In genomic region chr2:36103069-36103554, GRCm38 (mm10) we compare ENCODE assay signal across 8 mouse cellular contexts. TPM values are rescaled to one million over a fixed set of nuclear protein-coding genes. Genes with fewer than 3 reads are reported as not detected.
DNase-seq lines count a peak whose midpoint lies in the region; ATAC-seq and TF ChIP-seq lines count a peak whose summit lies in the region.

No protein-coding gene starts in this region.

- ATAC-seq in heart, embryonic 13.5 days (ENCODE audit: extremely low read depth, insufficient number of reproducible peaks, low FRiP score, low TSS enrichment) = no peak
- no peak; the same call in 1 of the 2 replicates for ATAC-seq in heart, postnatal 0 days (ENCODE audit: insufficient read depth, low read depth)
- no peak for ATAC-seq in midbrain, embryonic 11.5 days (ENCODE audit: low FRiP score)

- DNase-seq in heart, adult 18-20 months = no peak
- DNase-seq in heart, postnatal 0 days (ENCODE audit: low spot score) = no peak
- DNase-seq in midbrain, embryonic 11.5 days (ENCODE audit: low spot score, missing footprints) = no peak
- DNase-seq in ovary, adult 18-20 months (ENCODE audit: low spot score) = no peak
- no peak for DNase-seq in spleen, postnatal 14 days (ENCODE audit: low spot score in 2 of 2)
- DNase-seq in thymus, postnatal 25 days = no peak

- H3K4me3 ChIP-seq in heart, embryonic 13.5 days = peak overlapping the region; percentile 57
- peak overlapping the region; percentile 61 for H3K4me3 ChIP-seq in brown adipose tissue, adult 24 weeks (ENCODE audit: insufficient read depth, low read depth, low read length)
- H3K4me3 ChIP-seq in heart, postnatal 0 days (ENCODE audit: low read depth, low read length) = peak overlapping the region; percentile 51
- H3K4me3 ChIP-seq in midbrain, embryonic 11.5 days (ENCODE audit: low read depth, low read length) = 0 out of 2 replicates have a peak overlapping the region, but pooled peaks have one; percentile 0

- no peaks in the 10 kb centered on the region for H3K9me3 ChIP-seq in heart, embryonic 13.5 days
- no peaks in the 10 kb centered on the region for H3K9me3 ChIP-seq in heart, postnatal 0 days (replicated peaks; ENCODE audit: control insufficient read depth, low read length)
- H3K9me3 ChIP-seq in midbrain, embryonic 11.5 days (ENCODE audit: control insufficient read depth, low read length) = no peaks in the 10 kb centered on the region

- H3K36me3 ChIP-seq in heart, embryonic 13.5 days = no peaks in the 10 kb centered on the region
- H3K36me3 ChIP-seq in heart, postnatal 0 days (replicated peaks; ENCODE audit: control insufficient read depth, insufficient read depth, low read length) = no peaks in the 10 kb centered on the region
- H3K36me3 ChIP-seq in midbrain, embryonic 11.5 days (ENCODE audit: control insufficient read depth, insufficient read depth, low read length) = no peaks in the 10 kb centered on the region

- WGBS in heart, embryonic 13.5 days = 2% methylated on average over 21 of the region's 21 CpGs
- WGBS in heart, postnatal 0 days = 5% methylated on average over 21 of the region's 21 CpGs
- WGBS in midbrain, embryonic 11.5 days = 2% methylated on average over 21 of the region's 21 CpGs

- H3K4me2 ChIP-seq in heart, embryonic 13.5 days = peak overlapping the region; percentile 91
- H3K4me2 ChIP-seq in heart, postnatal 0 days (ENCODE audit: low read depth, low read length) = peak overlapping the region; percentile 81
- H3K4me2 ChIP-seq in midbrain, embryonic 11.5 days = no peak overlapping the region

- peaks cover 100% of the 10 kb centered on the region for H3K27me3 ChIP-seq in heart, embryonic 13.5 days (replicated peaks)
- H3K27me3 ChIP-seq in heart, postnatal 0 days (ENCODE audit: control insufficient read depth, insufficient read depth, low read length) = peaks cover 96% of the 10 kb centered on the region
- H3K27me3 ChIP-seq in midbrain, embryonic 11.5 days (ENCODE audit: control insufficient read depth, insufficient read depth, low read length) = peaks cover 97% of the 10 kb centered on the region

- no peak for TF ChIP-seq CTCF in heart, postnatal 0 days (IDR thresholded peaks at IDR 0.05; ENCODE audit: low read depth)

- H3K27ac ChIP-seq in heart, embryonic 13.5 days (replicated peaks) = no peak overlapping the region
- no peak overlapping the region for H3K27ac ChIP-seq in brown adipose tissue, adult 24 weeks (replicated peaks; ENCODE audit: low read depth, low read length)
- no peak overlapping the region for H3K27ac ChIP-seq in heart, postnatal 0 days (ENCODE audit: low read depth)
- H3K27ac ChIP-seq in midbrain, embryonic 11.5 days (ENCODE audit: low read depth, low read length) = no peak overlapping the region

- peaks cover 41% of the 10 kb centered on the region for H3K4me1 ChIP-seq in heart, embryonic 13.5 days
- H3K4me1 ChIP-seq in brown adipose tissue, adult 24 weeks (ENCODE audit: control insufficient read depth, insufficient read depth, insufficient read length, low read length) = peaks cover 11% of the 10 kb centered on the region
- H3K4me1 ChIP-seq in heart, postnatal 0 days (ENCODE audit: control insufficient read depth, insufficient read depth) = peaks cover 26% of the 10 kb centered on the region
- H3K4me1 ChIP-seq in midbrain, embryonic 11.5 days (ENCODE audit: control insufficient read depth, insufficient read depth, low read length) = peaks cover 26% of the 10 kb centered on the region

- H3K9ac ChIP-seq in heart, embryonic 13.5 days = peak overlapping the region; percentile 66
- H3K9ac ChIP-seq in heart, postnatal 0 days (replicated peaks; ENCODE audit: low read depth, low read length) = no peak overlapping the region
- H3K9ac ChIP-seq in midbrain, embryonic 11.5 days (ENCODE audit: low read length) = no peak overlapping the region

- TF ChIP-seq EP300 in heart, postnatal 0 days (IDR thresholded peaks at IDR 0.05; ENCODE audit: low read depth) = no peak

RNA-seq across cellular contexts. Expression of gene Lhx6, which starts 2.1 kb away (rescaled TPM):
- polyA plus RNA-seq in heart, embryonic 13.5 days (2015; fragmentation: Nextera tagmentation; extraction: Ambion mirVana) = 1.0 and 1.3 TPM in 2 replicates
- 1 to 10 TPM; 1.6 to 1.7 TPM for total RNA-seq in heart, adult 18-20 months (2021)
- polyA plus RNA-seq in brown adipose tissue, adult 24 weeks (2012; ENCODE audit: insufficient read depth, insufficient read length, missing spikeins) = 0.46 and 0.95 TPM in 2 replicates
- total RNA-seq in heart, postnatal 0 days (2014; rRNA removed; ENCODE audit: low replicate concordance) = 3.8 and 9.2 TPM in 2 replicates
- polyA plus RNA-seq in heart, postnatal 0 days (2015; fragmentation: Nextera tagmentation; extraction: Ambion mirVana) = 1.6 and 1.8 TPM in 2 replicates
- 0.92 and 1.3 TPM in 2 replicates for polyA plus RNA-seq in midbrain, embryonic 11.5 days (2014; fragmentation: Nextera tagmentation; extraction: Ambion mirVana)

RNA-seq across cellular contexts. Expression of gene Mrrf, which starts 33.1 kb away (rescaled TPM):
- 29.8 and 36.0 TPM in 2 replicates for polyA plus RNA-seq in heart, embryonic 13.5 days (2015; fragmentation: Nextera tagmentation; extraction: Ambion mirVana)
- 10 to 100 TPM; 38.6 to 44.5 TPM for total RNA-seq in heart, adult 18-20 months (2021)
- polyA plus RNA-seq in brown adipose tissue, adult 24 weeks (2012; ENCODE audit: insufficient read depth, insufficient read length, missing spikeins) = 32.9 and 33.1 TPM in 2 replicates
- 22.5 and 38.5 TPM in 2 replicates for total RNA-seq in heart, postnatal 0 days (2014; rRNA removed; ENCODE audit: low replicate concordance)
- polyA plus RNA-seq in heart, postnatal 0 days (2015; fragmentation: Nextera tagmentation; extraction: Ambion mirVana) = 29.7 and 37.0 TPM in 2 replicates
- polyA plus RNA-seq in midbrain, embryonic 11.5 days (2014; fragmentation: Nextera tagmentation; extraction: Ambion mirVana) = 29.9 and 30.8 TPM in 2 replicates

RNA-seq across cellular contexts. Expression of gene Rbm18, which starts 33.5 kb away (rescaled TPM):
- 52.0 and 53.9 TPM in 2 replicates for polyA plus RNA-seq in heart, embryonic 13.5 days (2015; fragmentation: Nextera tagmentation; extraction: Ambion mirVana)
- 10 to 100 TPM; 34.5 to 34.9 TPM for total RNA-seq in heart, adult 18-20 months (2021)
- polyA plus RNA-seq in brown adipose tissue, adult 24 weeks (2012; ENCODE audit: insufficient read depth, insufficient read length, missing spikeins) = 20.0 and 23.1 TPM in 2 replicates
- total RNA-seq in heart, postnatal 0 days (2014; rRNA removed; ENCODE audit: low replicate concordance) = 54.6 and 60.5 TPM in 2 replicates
- polyA plus RNA-seq in heart, postnatal 0 days (2015; fragmentation: Nextera tagmentation; extraction: Ambion mirVana) = 53.4 and 54.2 TPM in 2 replicates
- polyA plus RNA-seq in midbrain, embryonic 11.5 days (2014; fragmentation: Nextera tagmentation; extraction: Ambion mirVana) = 119 and 127 TPM in 2 replicates

RNA-seq across cellular contexts. Expression of gene Morn5, which starts 53.9 kb away (rescaled TPM):
- not detected in 2 replicates for polyA plus RNA-seq in heart, embryonic 13.5 days (2015; fragmentation: Nextera tagmentation; extraction: Ambion mirVana)
- not detected for total RNA-seq in heart, adult 18-20 months (2021)
- polyA plus RNA-seq in brown adipose tissue, adult 24 weeks (2012; ENCODE audit: insufficient read depth, insufficient read length, missing spikeins) = not detected in 2 replicates
- not detected in 2 replicates for total RNA-seq in heart, postnatal 0 days (2014; rRNA removed; ENCODE audit: low replicate concordance)
- polyA plus RNA-seq in heart, postnatal 0 days (2015; fragmentation: Nextera tagmentation; extraction: Ambion mirVana) = 0.56 TPM in 1 of 2 replicates, not detected in the other
- 0.33 TPM in 1 of 2 replicates, not detected in the other for polyA plus RNA-seq in midbrain, embryonic 11.5 days (2014; fragmentation: Nextera tagmentation; extraction: Ambion mirVana)

RNA-seq across cellular contexts. Expression of gene Ndufa8, which starts 53.9 kb away (rescaled TPM):
- polyA plus RNA-seq in heart, embryonic 13.5 days (2015; fragmentation: Nextera tagmentation; extraction: Ambion mirVana) = 363 and 394 TPM in 2 replicates
- 100 to 1,000 TPM; 687 to 800 TPM for total RNA-seq in heart, adult 18-20 months (2021)
- polyA plus RNA-seq in brown adipose tissue, adult 24 weeks (2012; ENCODE audit: insufficient read depth, insufficient read length, missing spikeins) = 607 and 660 TPM in 2 replicates
- total RNA-seq in heart, postnatal 0 days (2014; rRNA removed; ENCODE audit: low replicate concordance) = 207 and 252 TPM in 2 replicates
- polyA plus RNA-seq in heart, postnatal 0 days (2015; fragmentation: Nextera tagmentation; extraction: Ambion mirVana) = 915 and 927 TPM in 2 replicates
- 184 and 186 TPM in 2 replicates for polyA plus RNA-seq in midbrain, embryonic 11.5 days (2014; fragmentation: Nextera tagmentation; extraction: Ambion mirVana)

Comparison
In these comparisons a context has a peak if more than half of its experiments do, and no peak if none do; other contexts are left out.
1. H3K4me3 ChIP-seq: peak in every context shown above with its lines; median percentile 61 in brown adipose tissue, adult 24 weeks; 57 in heart, embryonic 13.5 days; 51 in heart, postnatal 0 days; 0 in midbrain, embryonic 11.5 days.